Mouse (Mus musculus) testis, adult 2 months (tissue): ENCODE measurements at regions not wholly inside any gene's neighbourhood (a gene's known extent, or its start where the extent isn't known, plus 50 kb on each side); places are given as distances from the start of the nearest gene placed in this dataset.

Experiments used
- CTCF ChIP-seq: fragments of 200-500 bp; IDR thresholded peaks from 2 replicates; pipeline ENCODE4 v1.5.1; 2012; ENCODE audit warnings: low read depth, mild to moderate bottlenecking, inconsistent platforms, low read length, moderate library complexity; ENCODE audit not compliant: control insufficient read depth, insufficient read depth, insufficient replicate concordance
- POLR2A ChIP-seq: fragments of 200-500 bp; IDR thresholded peaks from 2 replicates; pipeline ENCODE4 v1.6.1; 2012; ENCODE audit warnings: low read depth, mild to moderate bottlenecking, inconsistent platforms, low read length, moderate library complexity; ENCODE audit not compliant: control insufficient read depth

DNA sequence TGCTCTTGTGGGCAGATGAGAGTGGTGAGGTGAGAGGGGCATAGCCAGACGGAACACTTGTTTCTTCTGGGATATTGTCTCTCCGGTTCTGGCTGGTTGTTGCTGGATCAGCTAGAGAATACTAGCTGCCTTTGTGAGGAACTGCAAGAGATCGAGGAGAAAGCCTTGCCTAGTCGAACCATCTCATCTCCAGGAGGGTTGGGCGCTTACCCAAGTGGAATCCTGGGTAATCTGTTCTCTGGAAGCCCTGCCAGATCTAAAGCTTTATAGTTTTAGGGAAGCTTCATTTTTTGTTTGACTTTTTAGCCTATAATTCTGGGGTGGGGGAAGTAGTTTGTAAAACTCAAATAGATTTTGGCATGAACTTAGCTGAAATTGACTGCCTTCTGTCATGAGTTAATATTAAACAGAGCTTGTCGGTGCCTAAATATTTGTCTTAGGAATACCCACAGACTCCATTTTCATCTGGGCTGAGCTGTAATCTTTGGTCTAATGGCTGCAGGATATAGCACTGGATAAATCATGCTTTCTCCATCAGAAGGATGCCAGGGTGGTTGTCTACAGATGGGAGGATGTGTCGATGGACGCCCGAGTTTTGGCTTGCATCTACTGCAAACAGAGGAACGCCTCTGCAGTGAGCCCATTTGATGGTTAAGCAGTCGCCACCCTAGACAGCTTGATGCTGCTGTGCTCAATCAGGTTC lies 279.1 kb upstream of the Zfp64 start:
- TF ChIP-seq CTCF: no peak
- TF ChIP-seq POLR2A: no peak
